Mouse (Mus musculus): ENCODE data around the gene Wfdc15b.

- TF ChIP-seq USF1 (IDR thresholded peaks at IDR 0.05; ENCODE audit: low read depth) (no peak), MAX (IDR thresholded peaks at IDR 0.05; ENCODE audit: low read depth) (no peak)
Measured at GRCm38 (mm10) chr2:164188722-164189121, 32.7 kb downstream of the Wfdc15b start.

All from myocyte (in vitro differentiated cells).